Mouse (Mus musculus): Measurements from ENCODE around the gene Tmem150c.
A peak's percentile ranks its signal among the peaks of the same experiment; 100 is the strongest.

The Tmem150c gene

DNA sequence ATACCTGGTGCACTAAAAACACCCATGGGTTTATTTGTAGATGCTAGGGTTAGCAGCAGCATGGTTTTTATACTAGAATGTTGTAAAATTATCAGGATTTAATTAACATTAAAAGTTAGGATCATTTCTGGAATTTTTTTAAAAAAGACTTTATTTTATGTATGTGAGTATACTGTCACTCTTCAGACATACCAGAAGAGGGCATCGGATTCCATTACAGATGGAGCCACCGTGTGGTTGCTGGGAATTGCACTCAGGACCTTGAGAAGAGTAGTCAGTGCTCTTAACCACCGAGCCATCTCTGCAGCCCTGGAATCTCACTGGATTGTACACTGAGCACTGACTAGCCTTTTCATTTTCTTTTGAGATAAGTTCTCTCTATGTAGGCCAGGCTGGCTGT lies 109.7 kb downstream of the Tmem150c start:
- DNase-seq (ENCODE audit: low read depth), result no peak

DNA sequence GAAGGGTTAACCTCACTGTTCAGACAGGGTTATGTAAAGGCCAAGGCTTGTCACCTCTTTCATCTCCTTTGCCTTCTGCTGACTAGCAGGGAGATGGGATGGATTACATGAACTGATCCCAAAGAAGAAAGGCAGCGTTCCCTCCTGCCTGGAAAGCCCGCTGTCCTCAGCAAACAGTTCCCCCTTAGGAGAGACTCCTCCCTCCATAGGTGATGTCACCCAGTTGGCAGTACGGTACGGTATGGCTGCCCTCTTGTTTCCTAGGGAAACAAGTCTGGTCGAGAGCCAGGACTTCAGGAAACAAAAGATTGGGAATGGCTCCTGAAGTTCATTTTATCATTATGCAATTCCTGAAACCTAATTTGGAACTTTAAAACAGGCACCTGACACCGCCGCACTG lies 111.7 kb downstream of the Tmem150c start:
- peak; percentile 38 for DNase-seq (ENCODE audit: low read depth)

DNA sequence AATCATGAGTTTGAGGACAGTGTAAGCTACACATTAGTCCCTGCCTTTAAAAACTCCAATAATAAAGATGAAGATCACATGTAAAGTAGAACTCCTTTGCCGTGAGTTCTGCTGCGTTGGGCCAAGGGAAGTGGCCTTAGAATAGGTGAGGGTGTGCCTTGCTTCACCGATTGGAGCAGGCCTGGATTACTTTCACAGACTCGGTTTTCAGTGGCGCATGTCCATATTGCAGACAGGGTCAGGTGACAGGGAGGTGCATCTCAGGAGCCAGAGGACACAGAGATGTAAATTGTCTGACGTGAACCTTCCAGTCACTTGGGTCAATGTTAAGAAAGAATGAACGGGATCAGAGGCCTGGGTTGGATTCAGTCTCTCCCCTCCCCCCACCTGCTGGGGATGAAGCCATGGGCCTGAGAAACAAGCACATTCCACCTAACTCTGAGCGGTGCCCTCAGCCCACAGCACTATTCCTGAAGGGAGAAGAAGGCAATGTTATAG lies 112.4 kb downstream of the Tmem150c start:
- no peak for DNase-seq (ENCODE audit: low read depth)

DNA sequence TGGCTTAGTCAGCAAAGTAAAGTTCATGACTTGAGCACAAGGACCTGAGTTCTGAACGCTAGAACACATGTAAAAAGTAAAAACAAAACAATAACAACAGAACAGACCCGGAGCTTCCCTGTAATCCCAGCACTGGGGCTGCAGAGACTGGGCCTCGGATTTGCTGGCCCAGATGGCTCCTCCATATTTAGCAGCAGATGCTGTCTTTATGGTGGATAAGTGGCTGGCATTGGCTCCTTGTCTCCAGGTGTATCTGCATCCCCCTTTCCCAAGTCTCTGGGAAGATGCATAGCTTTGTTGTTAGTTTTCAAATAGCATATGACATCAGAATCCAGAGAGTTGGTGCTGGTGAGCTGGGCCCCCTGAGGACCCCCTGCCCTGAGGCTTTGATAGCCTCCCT lies 113.5 kb downstream of the Tmem150c start:
- DNase-seq (ENCODE audit: low read depth), result no peak

DNA sequence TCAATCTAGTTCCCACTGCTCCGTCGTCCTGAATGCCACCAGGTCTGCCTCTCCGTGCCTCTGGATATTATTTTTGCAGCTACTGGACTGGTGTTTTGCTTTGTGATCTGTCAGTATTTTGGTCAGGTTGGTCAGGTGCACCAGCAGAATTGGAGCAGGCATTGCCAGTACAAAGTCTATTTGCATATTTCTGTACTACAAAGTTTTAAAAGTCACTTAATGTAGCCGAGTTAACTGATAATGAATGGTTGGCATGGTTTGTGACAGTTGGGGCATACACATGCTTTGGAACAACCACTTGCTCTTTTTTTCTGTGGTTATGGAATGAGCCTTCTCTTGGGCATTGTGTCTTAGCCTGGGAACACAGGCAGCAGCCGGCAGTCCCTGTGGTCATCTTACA lies 115.0 kb downstream of the Tmem150c start:
- DNase-seq (ENCODE audit: low read depth), result no peak

DNA sequence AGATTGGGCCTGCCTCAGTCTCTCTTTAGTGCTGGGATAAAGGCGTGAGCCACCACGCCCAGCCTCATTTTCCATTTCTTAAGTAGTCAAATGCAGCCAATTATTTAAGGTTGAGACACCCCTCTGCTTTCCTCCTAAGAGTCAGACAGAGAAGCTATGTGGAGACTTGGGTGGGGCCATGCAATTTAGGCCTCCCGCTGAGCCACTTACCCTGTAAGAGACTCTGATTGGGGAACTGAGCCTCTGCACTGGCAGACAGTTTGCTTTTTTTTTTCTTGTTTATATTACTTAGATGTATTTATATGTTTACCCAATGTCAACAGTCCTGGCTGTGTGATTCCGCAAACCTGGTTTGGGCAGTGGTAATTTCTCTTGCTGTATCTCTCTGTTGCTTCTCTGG lies 115.6 kb downstream of the Tmem150c start:
- no peak for DNase-seq (ENCODE audit: low read depth)

DNA sequence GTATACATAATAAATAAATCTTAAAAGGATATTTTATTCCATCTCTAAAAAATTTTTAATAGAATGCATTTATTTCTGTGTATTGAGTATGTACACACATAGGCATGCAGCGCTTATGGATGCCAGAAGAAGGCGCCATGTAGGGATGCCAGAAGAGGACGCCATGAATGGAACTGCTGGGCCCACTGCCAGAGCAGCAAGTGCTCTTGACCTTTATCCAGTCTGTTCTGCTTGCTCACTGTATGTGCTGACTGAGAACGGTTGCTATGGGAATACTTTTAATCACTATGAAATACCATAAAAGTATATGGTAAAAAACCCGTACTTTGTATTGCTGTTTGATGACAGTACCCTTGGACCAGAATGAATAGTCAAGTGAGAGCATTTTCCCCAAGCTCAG lies 116.2 kb downstream of the Tmem150c start:
- peak; percentile 75 for DNase-seq (ENCODE audit: low read depth)

DNA sequence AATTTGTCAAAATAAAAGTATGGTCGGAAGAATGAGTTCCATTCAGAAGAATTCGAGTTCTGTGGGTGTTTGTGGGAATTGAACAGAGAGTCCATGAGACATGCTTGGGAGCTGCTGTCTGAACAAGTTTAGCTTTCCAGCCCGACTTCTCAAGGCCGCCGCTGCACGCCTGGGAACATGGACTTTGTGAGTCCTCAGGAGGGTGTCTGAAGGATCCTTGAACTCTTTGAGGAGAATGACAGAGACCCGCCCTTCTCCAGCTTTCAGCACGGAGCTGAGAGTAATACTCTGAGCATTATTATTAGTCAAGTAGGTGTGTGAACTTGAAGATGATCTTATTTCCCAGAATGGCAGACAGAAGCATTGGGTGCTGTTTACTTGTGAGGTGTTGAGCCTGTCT lies 117.1 kb downstream of the Tmem150c start:
- DNase-seq (ENCODE audit: low read depth), result no peak

DNA sequence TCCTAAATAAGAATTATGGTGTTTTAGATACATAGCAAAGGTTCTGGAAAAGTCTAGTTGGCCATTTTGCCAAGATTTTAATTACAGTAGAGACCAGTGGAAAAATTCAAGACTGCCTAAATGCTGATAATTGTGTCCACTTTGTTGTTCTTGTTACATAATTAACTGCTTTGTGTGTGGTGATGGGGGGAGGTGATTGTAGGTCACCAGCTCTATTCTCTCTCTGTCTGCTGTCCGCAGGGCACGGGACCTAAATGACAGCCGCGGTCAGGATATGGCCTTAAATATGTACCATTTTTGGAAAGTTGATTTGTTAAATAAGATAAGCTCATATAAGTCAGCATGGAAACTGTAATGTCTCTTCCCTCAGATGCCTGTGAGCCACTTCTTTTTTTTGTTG lies 118.3 kb downstream of the Tmem150c start:
- DNase-seq (ENCODE audit: low read depth), result no peak

DNA sequence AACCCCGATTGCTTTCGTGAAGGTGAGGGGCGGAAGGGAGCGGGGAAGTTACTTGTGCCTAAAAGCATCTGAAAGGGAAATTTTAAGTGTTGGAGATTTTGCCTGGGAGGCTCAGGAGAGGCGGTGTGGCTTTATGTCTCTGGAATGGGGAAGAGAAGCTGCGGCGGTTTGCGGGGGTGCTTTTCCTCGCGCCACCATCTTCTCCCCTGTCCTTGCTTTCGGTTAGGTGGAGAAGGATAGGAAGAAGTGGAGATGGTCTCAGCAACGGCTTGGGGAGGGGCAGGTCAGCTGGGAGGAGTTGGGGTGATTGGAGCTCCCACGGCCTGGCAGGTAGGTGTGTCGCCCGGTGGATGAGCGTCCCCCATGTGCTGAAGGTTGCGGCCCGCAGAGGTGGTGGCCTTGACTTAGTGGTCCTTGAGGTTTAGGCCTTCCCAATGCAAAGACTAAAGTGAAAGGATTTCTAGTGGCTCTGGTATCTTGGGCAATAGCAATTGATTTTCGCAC lies 119.3 kb downstream of the Tmem150c start:
- peak; percentile 52 for DNase-seq (ENCODE audit: low read depth)

DNA sequence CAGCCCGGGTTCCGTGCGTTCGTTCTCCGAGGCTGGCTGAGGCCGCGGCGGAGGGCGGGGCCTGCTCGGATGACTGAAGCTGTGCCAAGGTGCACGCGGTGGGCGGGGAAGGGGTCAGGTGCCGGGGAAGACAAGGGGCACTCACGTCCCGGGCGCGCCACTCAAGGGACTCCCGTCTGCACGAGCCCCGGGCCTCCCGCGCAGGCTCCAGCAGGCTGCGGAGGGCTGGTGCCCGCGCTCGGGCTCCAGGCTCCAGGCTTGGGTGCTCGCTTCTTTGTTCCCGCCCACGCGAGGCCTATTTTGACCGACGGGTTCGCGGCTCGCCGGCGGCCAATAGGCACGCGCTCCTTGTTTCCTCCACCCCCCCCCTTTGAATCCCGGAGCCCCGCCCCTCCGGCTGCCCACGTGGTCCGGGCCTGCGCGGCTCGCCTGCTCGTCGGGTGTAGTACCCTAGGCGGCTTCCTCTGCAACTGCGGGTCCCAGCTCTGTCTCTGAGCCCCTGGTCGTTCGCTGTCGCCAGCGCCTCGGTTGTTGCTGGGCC lies 119.9 kb downstream of the Tmem150c start, which contains the start of the genes Hnrnpdl and Enoph1:
Hnrnpdl (minus strand) TSS at position 63 of the 541 bp plus-strand sequence.
Enoph1 (plus strand) TSS at position 384 of the 541 bp plus-strand sequence.
- peak; percentile 98 for DNase-seq (ENCODE audit: low read depth)

DNA sequence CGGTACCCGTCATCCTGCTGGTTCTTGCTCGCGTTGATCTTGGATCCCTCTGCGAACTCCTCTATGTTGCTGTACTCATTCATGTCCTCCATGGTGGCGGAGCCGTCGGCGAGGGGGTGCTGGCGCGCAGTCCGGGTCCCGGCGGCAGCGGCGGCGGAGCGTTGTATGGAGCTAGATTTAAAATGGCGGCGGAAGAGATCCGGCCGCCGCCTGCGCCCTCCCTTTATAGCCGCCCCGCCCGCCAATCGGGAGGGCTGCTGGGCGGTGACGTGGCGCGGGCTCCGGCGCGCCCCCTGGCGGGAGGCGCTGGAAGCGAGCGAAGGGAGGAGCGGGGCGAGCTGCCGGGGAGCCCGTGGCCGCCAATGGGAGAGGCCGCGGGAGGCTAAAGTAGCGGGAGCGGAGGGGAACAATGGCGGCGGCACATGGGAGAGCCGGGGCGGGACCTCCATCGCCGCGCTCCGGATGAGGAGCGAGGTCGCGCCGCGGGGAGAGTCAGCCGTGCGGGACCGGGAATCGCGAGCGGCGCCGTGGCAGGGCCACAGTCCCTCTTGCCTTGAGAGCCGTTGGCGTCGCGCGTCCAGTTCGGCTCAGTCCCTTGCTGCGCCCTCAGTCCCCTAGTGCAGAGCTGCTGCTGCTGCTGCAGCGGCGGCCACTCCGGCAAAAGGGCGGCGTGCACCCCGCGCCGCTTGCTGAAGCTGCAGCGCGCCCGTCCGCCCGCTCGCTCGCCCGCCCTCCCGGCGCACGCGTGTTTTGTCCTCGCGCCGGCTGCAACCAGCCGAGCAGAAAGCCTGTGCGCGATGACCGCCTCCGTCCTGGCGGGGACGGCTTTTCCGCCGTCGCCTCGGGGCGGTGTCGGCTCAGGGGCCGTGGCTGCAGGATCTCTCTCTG lies 120.7 kb downstream of the Tmem150c start:
- DNase-seq (ENCODE audit: low read depth), result peak; percentile 98

DNA sequence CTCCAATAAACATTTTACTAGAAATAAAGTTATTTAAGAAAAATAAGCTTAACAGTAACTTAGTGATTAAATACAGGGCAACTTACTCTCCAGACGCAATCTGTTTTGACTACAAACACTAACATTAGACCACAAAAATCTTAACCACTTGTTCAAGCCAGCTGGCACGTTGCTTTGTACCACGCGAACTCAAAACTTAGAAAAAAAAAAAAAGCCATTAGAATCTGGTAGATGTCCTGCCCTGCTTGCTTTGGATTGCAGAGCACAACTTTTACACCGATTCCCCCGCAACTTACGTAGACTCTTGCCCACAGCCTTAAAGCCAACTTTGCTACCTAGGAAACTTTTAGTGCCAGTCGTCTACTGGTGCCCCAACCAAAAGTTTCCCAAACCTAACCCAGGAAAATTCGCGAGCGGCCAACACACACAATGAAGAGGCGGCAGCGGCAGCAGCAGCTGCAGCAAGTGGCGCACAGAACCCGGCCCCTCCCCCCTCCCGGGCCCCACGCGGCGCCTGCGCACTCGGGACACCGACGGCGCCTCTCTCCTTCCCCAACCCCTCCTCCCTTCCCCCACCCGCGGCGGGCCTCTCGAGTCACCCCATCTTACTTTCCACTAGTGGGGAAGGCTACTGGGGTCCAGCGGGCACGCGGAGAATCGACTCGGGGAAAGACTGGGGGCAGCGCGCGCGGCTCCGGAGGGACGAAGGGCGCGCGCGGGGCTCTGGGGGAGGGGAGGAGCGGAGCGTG lies 121.5 kb downstream of the Tmem150c start:
- peak; percentile 92 for DNase-seq (ENCODE audit: low read depth)

DNA sequence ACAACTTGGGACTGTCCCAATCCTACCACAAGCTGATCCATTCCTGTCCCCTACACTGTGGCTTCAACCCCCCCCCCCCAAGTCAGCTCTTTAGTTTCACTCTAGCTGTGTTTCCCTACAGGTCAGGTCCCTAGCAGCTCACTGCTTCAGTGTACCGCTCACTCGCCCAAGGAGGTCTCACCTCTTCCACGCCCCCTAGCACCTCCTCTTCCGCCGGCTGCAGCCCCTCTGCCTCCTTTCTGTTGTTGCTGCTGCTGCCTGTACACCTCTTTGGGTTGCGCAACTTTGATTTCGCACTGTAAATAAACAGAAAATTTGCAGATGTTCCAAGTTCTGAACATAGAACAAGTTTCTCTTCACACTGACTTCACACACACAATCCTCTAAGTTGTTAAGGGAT lies 122.9 kb downstream of the Tmem150c start:
- peak; percentile 56 for DNase-seq (ENCODE audit: low read depth)

DNA sequence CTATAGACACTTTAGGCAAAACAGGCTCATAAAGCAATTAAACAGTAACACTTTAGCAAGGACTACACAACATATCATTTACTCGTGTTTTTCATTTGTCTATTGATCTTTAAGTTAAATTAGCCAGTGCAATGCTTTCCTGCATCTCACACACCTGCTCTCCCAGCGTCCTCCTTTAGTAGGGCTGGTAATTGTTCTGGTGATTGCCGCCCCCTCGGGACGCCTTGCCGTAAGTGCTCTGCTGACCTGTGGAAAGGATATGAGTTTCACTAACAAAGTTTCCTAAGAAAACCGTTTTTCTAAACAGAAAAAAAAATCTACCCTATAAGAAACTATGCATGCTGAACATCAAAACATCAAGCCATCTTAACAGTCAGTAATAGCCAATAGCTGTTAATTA lies 123.7 kb downstream of the Tmem150c start:
- DNase-seq (ENCODE audit: low read depth), result peak; percentile 45

DNA sequence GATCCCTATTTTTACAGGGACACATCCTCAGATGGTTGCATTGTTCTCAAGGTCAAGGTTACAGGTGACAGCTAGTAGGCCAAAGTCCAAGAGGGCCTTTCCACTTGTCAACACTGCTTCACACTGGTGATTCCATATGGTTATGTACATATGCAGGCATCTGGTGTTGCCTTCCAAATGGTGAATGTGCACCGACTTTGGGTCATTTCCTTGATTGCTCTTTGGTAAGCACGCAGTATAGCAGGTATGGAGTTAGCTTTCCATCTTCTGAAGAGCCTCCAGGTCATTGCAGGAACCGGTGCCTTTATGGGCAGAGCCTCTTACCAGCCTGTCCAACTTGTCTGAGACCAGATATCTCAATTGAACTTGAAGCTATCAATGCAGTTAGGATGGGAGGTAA lies 127.0 kb downstream of the Tmem150c start:
- no peak for DNase-seq (ENCODE audit: low read depth)

DNA sequence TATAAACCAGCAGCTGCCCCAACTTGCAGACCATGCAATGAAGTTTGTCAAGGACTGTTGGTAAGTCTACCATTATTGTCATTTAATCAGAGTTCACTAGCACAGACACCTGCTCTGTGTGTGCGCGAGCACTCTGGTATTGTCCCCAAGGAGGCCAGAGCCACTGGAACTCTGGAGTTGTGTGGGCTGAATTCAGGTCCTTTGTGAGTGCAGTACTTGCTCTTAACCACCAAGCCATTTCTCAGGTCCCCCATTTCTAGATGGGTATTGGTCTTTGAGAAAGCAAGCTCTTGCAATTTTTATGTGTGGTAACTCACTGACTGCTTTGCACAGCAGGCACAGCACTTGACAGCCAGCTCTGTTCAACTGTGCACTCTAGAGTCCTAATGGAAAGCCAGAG lies 127.5 kb downstream of the Tmem150c start:
- no peak for DNase-seq (ENCODE audit: low read depth)

DNA sequence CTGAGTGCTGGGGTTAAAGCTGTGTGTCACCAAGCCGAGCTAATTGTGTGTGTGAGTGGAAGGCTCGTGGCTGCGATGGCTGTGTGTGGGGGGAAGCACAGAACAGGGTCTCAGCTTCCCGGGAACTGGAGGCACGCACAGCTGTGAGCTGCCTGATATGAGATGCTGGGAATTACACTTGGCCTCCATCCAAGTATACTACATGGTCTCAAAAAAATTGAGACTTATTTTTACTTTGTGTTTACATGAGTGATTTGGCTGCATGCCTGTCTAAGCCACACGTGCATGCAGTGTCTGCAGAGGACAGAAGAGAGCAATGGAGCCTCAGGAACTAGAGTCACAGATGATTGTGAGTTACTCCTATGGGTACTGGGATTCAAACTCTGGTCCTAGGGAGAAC lies 129.5 kb downstream of the Tmem150c start:
- peak; percentile 67 for DNase-seq (ENCODE audit: low read depth)

Data from NIH3T3 (cell line).